Mouse (Mus musculus): Measurements from ENCODE around the gene Rps6ka5.
A peak's percentile ranks its signal among the peaks of the same experiment; 100 is the strongest.

Rps6ka5 gene

GRCm38 (mm10) chr12:100529651-100530050, 197.1 kb downstream of the Rps6ka5 start:
- DNase-seq (ENCODE audit: low read depth), result no peak

- DNase-seq (ENCODE audit: low read depth), result no peak
Observed at GRCm38 (mm10) chr12:100529172-100529571, 197.6 kb downstream of the Rps6ka5 start.

DNA sequence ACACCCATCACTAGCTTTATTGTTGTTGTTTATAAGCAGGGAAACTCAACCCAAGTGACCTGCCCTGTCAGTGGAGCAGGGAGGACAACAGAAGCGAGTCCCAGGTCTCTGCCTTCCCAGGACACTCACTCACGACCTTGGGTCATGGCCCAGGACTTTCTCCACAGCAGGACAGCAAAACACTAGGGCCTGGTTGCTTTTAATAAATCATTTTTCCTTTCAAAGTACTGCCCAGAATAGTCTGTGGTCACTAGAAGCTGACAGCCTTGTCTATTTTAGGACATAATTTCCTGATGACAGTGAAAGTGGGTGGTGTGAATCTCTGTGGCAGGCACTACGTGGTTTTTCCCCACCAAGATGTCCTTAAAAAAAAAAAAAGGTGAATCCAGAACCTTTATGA, 198.5 kb downstream of the Rps6ka5 start:
- DNase-seq (ENCODE audit: low read depth), result no peak

- peak; percentile 63 for DNase-seq (ENCODE audit: low read depth)
Observed at GRCm38 (mm10) chr12:100527753-100528152, 199.0 kb downstream of the Rps6ka5 start.

DNA sequence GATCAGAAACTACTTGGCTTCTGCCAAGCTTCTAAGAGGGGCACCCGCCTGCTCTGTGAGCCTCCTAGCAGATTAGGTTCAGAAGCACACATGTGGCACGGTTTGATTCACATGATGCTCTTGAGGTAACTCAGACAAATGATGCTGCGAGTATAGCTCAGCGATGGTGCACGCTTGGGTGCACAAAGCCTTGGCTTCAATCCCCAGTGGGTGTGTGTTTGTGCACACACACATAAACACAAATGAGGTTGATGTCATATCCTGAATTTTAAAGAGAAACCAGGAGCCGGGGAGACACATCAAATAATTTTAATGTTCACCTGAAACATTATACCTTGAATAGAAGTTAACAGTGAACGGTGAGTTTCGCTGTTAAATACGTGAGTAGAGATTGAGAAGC, 199.5 kb downstream of the Rps6ka5 start:
- no peak for DNase-seq (ENCODE audit: low read depth)

GRCm38 (mm10) chr12:100525939-100526338, 200.8 kb downstream of the Rps6ka5 start:
- no peak for DNase-seq (ENCODE audit: low read depth)

GRCm38 (mm10) chr12:100520794-100521186, 206.0 kb downstream of the Rps6ka5 start, which contains the start of gene Ttc7b:
TSS of gene Ttc7b (minus strand) at chr12:100520826.
- DNase-seq (ENCODE audit: low read depth), result no peak

GRCm38 (mm10) chr12:100520077-100520793, 206.5 kb downstream of the Rps6ka5 start:
- DNase-seq (ENCODE audit: low read depth), result no peak

DNA sequence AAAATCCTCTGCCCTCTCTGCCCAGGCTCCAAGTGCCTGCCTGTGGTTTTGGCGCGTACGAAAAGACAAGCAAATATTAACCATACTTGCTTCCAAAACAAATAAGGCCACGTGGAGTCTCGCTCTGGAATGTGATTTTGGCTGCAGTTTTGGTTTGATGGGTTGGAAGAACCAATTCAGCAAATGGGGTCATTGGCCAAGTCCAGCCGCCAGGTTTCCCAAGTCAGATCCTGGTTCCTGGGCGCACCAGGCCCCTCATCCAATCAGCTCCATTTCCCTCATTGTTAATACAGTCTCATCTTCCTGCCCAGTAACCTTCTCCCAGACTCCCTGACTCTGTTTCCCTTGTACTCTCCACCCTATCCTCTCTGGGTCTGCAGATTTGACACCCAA, 207.1 kb downstream of the Rps6ka5 start:
- no peak for DNase-seq (ENCODE audit: low read depth)

GRCm38 (mm10) chr12:100517371-100517770, 209.4 kb downstream of the Rps6ka5 start:
- DNase-seq (ENCODE audit: low read depth), result no peak

- no peak for DNase-seq (ENCODE audit: low read depth)
Observed at GRCm38 (mm10) chr12:100516161-100516838, 210.5 kb downstream of the Rps6ka5 start.

GRCm38 (mm10) chr12:100515493-100515892, 211.3 kb downstream of the Rps6ka5 start:
- no peak for DNase-seq (ENCODE audit: low read depth)

- no peak for DNase-seq (ENCODE audit: low read depth)
Observed at GRCm38 (mm10) chr12:100514611-100515010, 212.2 kb downstream of the Rps6ka5 start.

GRCm38 (mm10) chr12:100513131-100513530, 213.7 kb downstream of the Rps6ka5 start:
- DNase-seq (ENCODE audit: low read depth), result no peak

DNA sequence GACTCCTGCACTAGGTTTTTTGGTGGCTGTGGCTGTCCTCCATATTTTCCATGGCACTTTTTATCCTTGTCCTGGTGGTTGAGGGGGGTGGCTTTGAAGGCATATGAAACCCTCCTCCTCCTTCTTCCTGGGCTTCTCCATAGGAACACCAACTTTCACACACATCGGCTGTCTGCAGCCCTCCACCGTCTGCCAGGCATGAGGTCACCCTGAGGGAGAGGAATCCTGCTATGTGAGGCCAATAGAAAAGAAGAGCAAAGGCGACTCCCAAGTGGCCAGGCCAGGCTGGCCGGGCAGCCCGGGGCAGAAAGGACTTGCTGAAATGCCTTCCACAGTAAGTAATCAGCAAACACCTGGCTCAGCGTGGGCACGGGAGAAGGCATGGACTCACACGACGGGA, 214.1 kb downstream of the Rps6ka5 start:
- no peak for DNase-seq (ENCODE audit: low read depth)

DNA sequence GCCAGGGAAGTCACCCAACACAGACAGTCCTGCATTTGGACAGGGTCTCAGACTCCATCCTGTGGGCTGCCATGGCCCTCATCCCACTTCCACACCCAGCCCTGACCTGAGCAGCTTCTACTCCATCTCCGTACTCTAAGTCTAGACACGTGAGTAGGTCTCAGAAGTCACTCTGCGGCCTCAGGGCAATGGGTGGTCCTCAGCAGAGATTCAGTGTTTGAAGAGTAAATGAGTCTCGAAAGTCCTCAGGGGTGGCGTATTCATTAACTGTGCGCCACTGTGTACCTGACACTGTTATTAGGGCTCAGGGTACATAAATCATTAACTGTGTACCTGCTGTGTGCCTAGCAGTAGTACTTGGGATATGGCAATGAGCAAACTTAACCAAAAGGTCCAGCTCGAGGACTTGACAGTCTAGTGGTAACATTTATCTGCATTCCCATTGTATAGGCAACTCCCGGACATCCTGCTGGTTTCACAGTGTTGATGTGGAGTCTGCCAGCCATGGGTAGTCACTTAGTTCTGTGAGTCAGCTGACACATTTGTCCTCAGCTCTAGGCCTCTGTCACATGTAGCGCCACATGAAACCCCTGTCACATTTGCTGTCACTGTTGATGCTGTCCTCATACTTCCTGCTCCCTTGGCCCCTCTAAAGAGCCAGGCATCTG, 217.0 kb downstream of the Rps6ka5 start:
- no peak for DNase-seq (ENCODE audit: low read depth)

DNA sequence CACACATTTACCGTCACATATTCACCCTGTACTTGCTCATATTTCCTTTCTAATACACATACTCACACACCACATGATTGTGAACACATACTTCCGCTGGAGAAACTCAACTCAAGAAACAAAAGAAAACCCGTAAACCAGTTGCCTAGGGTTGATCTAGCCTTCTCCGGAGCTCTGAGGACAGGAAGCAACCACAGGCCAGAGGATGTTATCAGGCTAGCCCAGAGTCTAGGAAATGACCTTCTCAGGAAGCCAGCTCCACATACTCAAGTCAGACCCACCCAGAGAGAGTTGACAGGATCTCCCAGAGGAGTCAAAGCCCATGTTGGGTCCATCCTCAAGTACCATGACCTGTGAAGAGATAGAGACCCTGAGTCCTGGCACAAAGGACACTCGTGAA, 218.1 kb downstream of the Rps6ka5 start:
- no peak for DNase-seq (ENCODE audit: low read depth)

GRCm38 (mm10) chr12:100505484-100505883, 221.3 kb downstream of the Rps6ka5 start:
- DNase-seq (ENCODE audit: low read depth), result no peak

GRCm38 (mm10) chr12:100504585-100504984, 222.2 kb downstream of the Rps6ka5 start:
- DNase-seq (ENCODE audit: low read depth), result no peak

DNA sequence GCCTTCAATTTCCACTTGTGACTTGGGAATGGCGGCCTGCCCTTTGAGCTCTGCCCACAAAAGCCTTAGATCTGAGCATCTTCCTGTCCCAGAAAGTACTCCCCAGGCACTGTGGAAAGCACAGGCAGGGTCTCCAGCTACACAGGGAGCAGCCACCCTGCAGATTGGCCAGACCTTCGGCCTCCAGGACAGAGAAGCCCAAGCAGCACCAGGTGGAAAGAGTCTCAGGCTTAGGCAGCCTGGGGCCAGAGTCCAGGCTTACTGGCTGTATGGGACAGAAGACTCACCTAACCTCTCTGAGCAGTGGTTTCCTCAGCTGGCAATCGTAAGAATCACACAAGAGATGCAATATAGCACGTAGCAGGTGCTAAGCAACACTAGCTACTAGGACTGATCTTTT, 223.1 kb downstream of the Rps6ka5 start:
- no peak for DNase-seq (ENCODE audit: low read depth)

DNA sequence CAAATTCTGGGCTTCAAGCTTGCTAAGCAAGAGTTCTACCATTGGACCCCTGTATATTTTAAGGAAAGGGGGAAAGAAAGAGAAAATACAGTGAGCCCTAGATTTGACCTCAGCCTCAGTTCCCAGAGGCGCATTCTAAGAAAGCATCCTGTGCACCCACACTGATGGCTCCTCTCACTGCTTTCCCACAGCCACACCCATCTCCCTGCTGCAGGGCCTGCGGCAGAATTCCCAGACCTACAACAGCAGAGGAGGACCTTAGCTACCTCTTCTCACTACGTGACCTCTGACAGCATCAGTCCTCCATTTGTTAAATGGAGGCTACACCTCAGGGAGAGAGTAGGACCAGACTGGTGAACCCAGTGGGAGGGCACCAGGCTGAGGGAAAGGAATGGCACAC, 224.2 kb downstream of the Rps6ka5 start:
- no peak for DNase-seq (ENCODE audit: low read depth)

DNA sequence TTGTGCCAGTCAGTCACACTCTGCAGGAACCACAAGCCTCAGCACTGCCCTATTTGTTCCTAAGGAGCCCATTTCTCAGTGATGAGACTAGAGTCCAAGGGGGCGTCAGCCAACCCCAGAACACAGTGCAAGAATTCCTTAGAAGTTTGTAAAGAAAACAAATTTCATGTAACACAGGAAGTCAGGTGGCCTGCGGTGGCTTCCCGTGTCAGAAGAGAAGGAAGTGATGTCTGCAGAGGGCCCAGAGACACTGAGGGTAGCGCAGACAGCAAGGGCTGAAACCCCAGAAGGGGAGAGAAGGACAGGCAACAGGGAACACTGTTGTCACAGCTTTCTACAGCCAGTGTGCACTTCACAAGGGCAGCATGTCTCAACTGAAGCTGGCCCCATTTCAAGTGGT, 225.5 kb downstream of the Rps6ka5 start:
- DNase-seq (ENCODE audit: low read depth), result no peak

GRCm38 (mm10) chr12:100499469-100499868, 227.3 kb downstream of the Rps6ka5 start:
- DNase-seq (ENCODE audit: low read depth), result no peak
